Mouse (Mus musculus) limb, embryonic 15.5 days (tissue): ENCODE data around the gene Adora2b. TPM values are rescaled to one million over a fixed set of nuclear protein-coding genes. Genes with fewer than 3 reads are reported as not detected.

ENCODE experiments used
- ATAC-seq: fragments of 200-750 bp; cut with Nextera tagmentation; 2 replicates; pipeline ENCODE4 v1.8.0; 2017; ENCODE audit warnings: low read depth, moderate TSS enrichment; ENCODE audit not compliant: insufficient number of reproducible peaks, low FRiP score, low TSS enrichment
- H3K27ac ChIP-seq: fragments of 300-500 bp; sonication (generic); 2 replicates; pipeline ENCODE4 v1.5.1; 2015; ENCODE audit warnings: moderate library complexity, mild to moderate bottlenecking, inconsistent platforms
- H3K27me3 ChIP-seq: fragments of 300-500 bp; sonication (generic); 2 replicates; pipeline ENCODE4 v1.6.1; 2015; ENCODE audit warnings: inconsistent platforms
- H3K36me3 ChIP-seq: fragments of 300-500 bp; sonication (generic); 2 replicates; pipeline ENCODE4 v1.6.1; 2015; ENCODE audit warnings: inconsistent platforms
- H3K4me1 ChIP-seq: fragments of 300-500 bp; sonication (generic); 2 replicates; pipeline ENCODE4 v1.6.1; 2015; ENCODE audit warnings: inconsistent platforms
- H3K4me2 ChIP-seq: fragments of 300-500 bp; sonication (generic); 2 replicates; pipeline ENCODE4 v1.6.1; 2015; ENCODE audit warnings: mild to moderate bottlenecking, inconsistent platforms
- H3K4me3 ChIP-seq: fragments of 300-500 bp; sonication (generic); 2 replicates; pipeline ENCODE4 v1.5.1; 2015; ENCODE audit warnings: mild to moderate bottlenecking, inconsistent platforms
- H3K9ac ChIP-seq: fragments of 300-500 bp; sonication (generic); 2 replicates; pipeline ENCODE4 v1.6.1; 2015; ENCODE audit warnings: inconsistent platforms
- H3K9me3 ChIP-seq: fragments of 300-500 bp; sonication (generic); 2 replicates; pipeline ENCODE4 v1.6.1; 2016; ENCODE audit warnings: inconsistent platforms
- WGBS: fragments of 180-500 bp; shearing (Covaris S2); methylation state at CpG from one replicate; pipeline ENCODE4 v1.1.7; 2015; 5-methylcytosine and 5-hydroxymethylcytosine counted together
- polyA plus RNA-seq: library from polyadenylated mRNA; unstranded; fragments of >200 nt; fragmentation: Nextera tagmentation; extraction: Ambion mirVana; gene quantifications from 2 replicates; pipeline ENCODE4 v1.2.1, GENCODE M21; 2015

Adora2b gene
- polyA plus RNA-seq, 1 experiment from 2014 or later: 13.9 TPM

GRCm38 (mm10) chr11:62287700-62288099, 38.9 kb downstream of the Adora2b start:
- Histone ChIP-seq H3K9ac (no peak overlapping the region), H3K9me3 (no peaks in the 10 kb centered on the region), H3K4me1 (no peaks in the 10 kb centered on the region; the same call in 1 of the 2 replicates), H3K4me2 (no peak overlapping the region), H3K4me3 (no peak overlapping the region), H3K36me3 (peaks cover 50% of the 10 kb centered on the region), H3K27me3 (no peaks in the 10 kb centered on the region), H3K27ac (no peak overlapping the region)
- 93% methylated on average over 1 of the region's 1 CpGs for WGBS
- ATAC-seq: no peak

GRCm38 (mm10) chr11:62294121-62294520, 45.3 kb downstream of the Adora2b start:
- Histone ChIP-seq H3K27me3 (no peaks in the 10 kb centered on the region), H3K4me3 (no peak overlapping the region), H3K36me3 (peaks cover 51% of the 10 kb centered on the region), H3K9ac (no peak overlapping the region), H3K9me3 (no peaks in the 10 kb centered on the region), H3K4me1 (no peaks in the 10 kb centered on the region), H3K27ac (no peak overlapping the region), H3K4me2 (no peak overlapping the region)
- no peak for ATAC-seq
- WGBS: 88% methylated on average over 2 of the region's 2 CpGs

GRCm38 (mm10) chr11:62298883-62299282, 50.1 kb downstream of the Adora2b start:
- H3K9me3 ChIP-seq: no peaks in the 10 kb centered on the region
- H3K27ac ChIP-seq: no peak overlapping the region
- H3K9ac ChIP-seq: no peak overlapping the region
- no peak overlapping the region for H3K4me2 ChIP-seq
- 84% methylated on average over 6 of the region's 6 CpGs for WGBS
- H3K4me1 ChIP-seq: no peaks in the 10 kb centered on the region
- peaks cover 20% of the 10 kb centered on the region for H3K36me3 ChIP-seq
- H3K27me3 ChIP-seq: no peaks in the 10 kb centered on the region
- ATAC-seq: no peak
- H3K4me3 ChIP-seq: no peak overlapping the region

- Histone ChIP-seq H3K4me2 (no peak overlapping the region), H3K9ac (no peak overlapping the region), H3K4me3 (no peak overlapping the region), H3K4me1 (no peaks in the 10 kb centered on the region), H3K9me3 (no peaks in the 10 kb centered on the region), H3K27ac (no peak overlapping the region), H3K27me3 (no peaks in the 10 kb centered on the region), H3K36me3 (peaks cover 17% of the 10 kb centered on the region)
- no peak for ATAC-seq
- 58% methylated on average over 2 of the region's 2 CpGs for WGBS
Measured at GRCm38 (mm10) chr11:62305866-62306265, 57.1 kb downstream of the Adora2b start.

GRCm38 (mm10) chr11:62309296-62309695, 60.5 kb downstream of the Adora2b start:
- Histone ChIP-seq H3K4me1 (no peaks in the 10 kb centered on the region), H3K27me3 (no peaks in the 10 kb centered on the region), H3K4me2 (no peak overlapping the region), H3K9ac (no peak overlapping the region), H3K4me3 (no peak overlapping the region), H3K36me3 (peaks cover 40% of the 10 kb centered on the region), H3K9me3 (no peaks in the 10 kb centered on the region), H3K27ac (no peak overlapping the region)
- 90% methylated on average over 2 of the region's 2 CpGs for WGBS
- no peak for ATAC-seq

GRCm38 (mm10) chr11:62314984-62315383, 66.2 kb downstream of the Adora2b start:
- H3K9ac ChIP-seq: no peak overlapping the region
- peaks cover 73% of the 10 kb centered on the region for H3K36me3 ChIP-seq
- H3K4me1 ChIP-seq: no peaks in the 10 kb centered on the region
- H3K4me2 ChIP-seq: no peak overlapping the region
- ATAC-seq: no peak
- no peaks in the 10 kb centered on the region for H3K27me3 ChIP-seq
- no peak overlapping the region for H3K4me3 ChIP-seq
- no peak overlapping the region for H3K27ac ChIP-seq
- WGBS: 93% methylated on average over 5 of the region's 5 CpGs
- no peaks in the 10 kb centered on the region for H3K9me3 ChIP-seq

Other genes with a start within 250 kb of the Adora2b start
- 16.3 and 16.5 TPM in 2 replicates for gene Zswim7, start 32.4 kb downstream of the Adora2b start, polyA plus RNA-seq
- gene Ttc19, start 32.5 kb downstream of the Adora2b start, polyA plus RNA-seq: 17.0 and 19.1 TPM in 2 replicates
- 7.3 and 7.7 TPM in 2 replicates for gene Pigl, start 209.5 kb downstream of the Adora2b start, polyA plus RNA-seq
- 127 and 148 TPM in 2 replicates for gene Ncor1, start 209.6 kb downstream of the Adora2b start, polyA plus RNA-seq